Mouse (Mus musculus): ENCODE measurements around the gene Ifnar1. TPM values are rescaled to one million over a fixed set of nuclear protein-coding genes. Genes with fewer than 3 reads are reported as not detected.

The Ifnar1 gene
- polyA plus RNA-seq, 1 experiment from 2014 or later = 47.3 TPM

DNA sequence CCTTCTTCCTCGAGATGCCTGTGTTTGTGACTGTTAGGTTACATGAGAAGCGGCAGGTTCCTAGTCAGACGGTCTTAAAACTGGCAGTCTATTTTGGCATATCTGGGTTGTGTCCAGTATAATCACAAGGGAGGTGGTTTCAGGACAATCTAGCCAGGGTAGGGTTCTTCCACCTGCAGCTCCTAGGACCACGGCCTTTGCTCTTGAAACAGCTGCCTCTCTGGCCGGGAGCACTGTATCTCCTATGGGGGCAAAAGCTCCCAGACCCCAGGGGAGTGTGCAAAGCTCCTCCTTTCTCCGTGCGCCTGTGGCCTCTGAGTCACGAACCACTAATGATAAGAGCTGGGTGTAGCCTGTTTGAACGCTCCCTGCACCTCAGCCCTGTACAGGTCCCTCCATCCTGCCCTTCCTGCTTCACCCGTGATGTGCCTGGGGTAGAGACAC is 66.1 kb downstream of the Ifnar1 start:
- Histone ChIP-seq H3K4me3 (ENCODE audit: low read depth, low read length) (no peak overlapping the region), H3K27ac (replicated peaks; ENCODE audit: low read depth, low read length) (no peak overlapping the region), H3K4me2 (ENCODE audit: low read depth, low read length) (no peak overlapping the region), H3K4me1 (ENCODE audit: control insufficient read depth, insufficient read depth, low read length) (peaks cover 34% of the 10 kb centered on the region), H3K36me3 (ENCODE audit: control insufficient read depth, insufficient read depth, low read length) (0 out of 2 replicates have a peak, but pooled peaks cover 5% of the 10 kb centered on the region), H3K27me3 (replicated peaks; ENCODE audit: control insufficient read depth, insufficient read depth, low read length) (no peaks in the 10 kb centered on the region), H3K9me3 (ENCODE audit: control insufficient read depth, low read length) (no peaks in the 10 kb centered on the region), H3K9ac (ENCODE audit: low read depth, low read length) (no peak overlapping the region)
- no peak for ATAC-seq (ENCODE audit: low read depth)
- WGBS = 71% methylated on average over 10 of the region's 10 CpGs
- DNase-seq (ENCODE audit: low spot score) = no peak

DNA sequence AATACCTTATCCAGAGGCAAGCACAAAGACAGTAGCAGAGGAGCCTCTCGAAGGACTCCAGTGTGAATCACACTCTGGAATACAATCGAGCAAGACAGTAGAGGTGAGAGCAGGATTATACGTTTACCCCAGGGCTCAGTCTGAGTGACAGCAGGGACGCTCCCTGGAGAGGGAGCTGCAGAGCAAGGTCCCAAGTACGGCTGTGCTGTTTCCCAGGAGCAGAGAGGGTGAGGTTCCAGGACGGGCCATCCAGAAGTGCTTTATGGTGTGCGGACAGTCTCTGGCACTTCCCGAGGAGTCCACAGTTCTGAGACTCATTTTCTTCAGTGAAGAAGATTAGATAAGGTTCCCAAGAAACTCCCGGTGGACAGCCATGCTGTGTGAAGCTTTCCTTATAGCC is 67.0 kb downstream of the Ifnar1 start:
- Histone ChIP-seq H3K27ac (replicated peaks; ENCODE audit: low read depth, low read length) (no peak overlapping the region), H3K4me2 (ENCODE audit: low read depth, low read length) (no peak overlapping the region), H3K27me3 (replicated peaks; ENCODE audit: control insufficient read depth, insufficient read depth, low read length) (no peaks in the 10 kb centered on the region), H3K4me3 (ENCODE audit: low read depth, low read length) (no peak overlapping the region), H3K9me3 (ENCODE audit: control insufficient read depth, low read length) (no peaks in the 10 kb centered on the region), H3K36me3 (ENCODE audit: control insufficient read depth, insufficient read depth, low read length) (0 out of 2 replicates have a peak, but pooled peaks cover 5% of the 10 kb centered on the region), H3K4me1 (ENCODE audit: control insufficient read depth, insufficient read depth, low read length) (peaks cover 31% of the 10 kb centered on the region), H3K9ac (ENCODE audit: low read depth, low read length) (no peak overlapping the region)
- ATAC-seq (ENCODE audit: low read depth) (no peak), DNase-seq (ENCODE audit: low spot score) (no peak)
- 67% methylated on average over 9 of the region's 9 CpGs for WGBS

DNA sequence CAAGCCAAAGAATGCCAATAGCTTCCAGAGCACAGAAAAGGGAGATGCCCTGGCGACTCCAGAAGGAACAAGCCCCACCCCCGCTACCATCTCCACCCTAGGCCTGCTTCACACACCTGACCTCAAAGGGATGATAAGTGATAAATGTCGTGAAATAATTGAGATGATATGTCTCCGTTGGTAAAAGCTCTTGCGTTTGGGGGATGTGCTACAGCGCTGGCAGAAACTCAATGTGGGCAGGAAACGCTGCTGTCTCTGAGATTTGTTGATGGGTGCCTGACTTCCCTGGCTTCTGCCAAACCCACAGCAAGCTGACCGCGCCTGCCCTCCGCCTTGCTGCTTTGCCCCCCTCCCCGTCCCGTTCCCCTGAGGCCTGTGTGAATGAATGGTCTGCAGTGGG is 68.6 kb downstream of the Ifnar1 start:
- ATAC-seq (ENCODE audit: low read depth) = no peak
- no peaks in the 10 kb centered on the region for H3K9me3 ChIP-seq (ENCODE audit: control insufficient read depth, low read length)
- H3K4me3 ChIP-seq (ENCODE audit: low read depth, low read length) = no peak overlapping the region
- no peak overlapping the region for H3K27ac ChIP-seq (replicated peaks; ENCODE audit: low read depth, low read length)
- peak; percentile 61 for DNase-seq (ENCODE audit: low spot score)
- H3K9ac ChIP-seq (ENCODE audit: low read depth, low read length) = no peak overlapping the region
- H3K36me3 ChIP-seq (ENCODE audit: control insufficient read depth, insufficient read depth, low read length) = peaks cover 16% of the 10 kb centered on the region
- WGBS = 34% methylated on average over 12 of the region's 12 CpGs
- no peaks in the 10 kb centered on the region for H3K27me3 ChIP-seq (replicated peaks; ENCODE audit: control insufficient read depth, insufficient read depth, low read length)
- peak overlapping the region; percentile 22; the same call in 1 of the 2 replicates for H3K4me2 ChIP-seq (ENCODE audit: low read depth, low read length)
- peaks cover 23% of the 10 kb centered on the region for H3K4me1 ChIP-seq (ENCODE audit: control insufficient read depth, insufficient read depth, low read length)

DNA sequence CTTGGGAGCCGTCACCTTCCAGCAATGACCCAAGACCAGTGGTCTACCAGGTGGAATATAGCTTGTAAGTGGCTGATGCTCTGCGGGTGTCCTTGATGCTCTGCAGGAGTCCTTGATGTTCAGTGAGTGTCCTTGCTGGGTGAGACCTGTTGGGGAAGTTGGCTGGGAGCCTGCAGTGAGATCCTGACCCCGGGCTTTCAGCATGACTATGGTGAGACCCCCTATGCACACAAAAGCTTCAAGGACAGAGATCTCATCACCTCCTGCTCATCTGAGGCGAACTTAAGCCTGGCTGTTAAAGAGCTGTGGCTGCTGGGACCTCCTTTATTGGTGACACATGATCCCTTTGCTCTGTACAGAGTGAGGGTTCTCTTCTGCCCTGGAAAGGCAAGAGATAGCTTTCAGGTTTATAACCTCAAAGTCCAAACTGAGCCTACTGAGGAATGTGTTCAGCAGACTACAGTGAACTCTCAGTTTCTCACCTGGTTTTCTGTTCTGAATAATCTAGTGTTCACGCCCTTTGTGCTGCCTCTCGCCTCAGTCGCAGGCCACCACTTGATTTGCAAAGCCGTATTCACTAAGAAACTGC is 70.1 kb downstream of the Ifnar1 start:
- H3K27ac ChIP-seq (replicated peaks; ENCODE audit: low read depth, low read length) = no peak overlapping the region
- H3K36me3 ChIP-seq (ENCODE audit: control insufficient read depth, insufficient read depth, low read length) = peaks cover 29% of the 10 kb centered on the region
- no peak overlapping the region for H3K4me2 ChIP-seq (ENCODE audit: low read depth, low read length)
- no peak for ATAC-seq (ENCODE audit: low read depth)
- peaks cover 14% of the 10 kb centered on the region for H3K4me1 ChIP-seq (ENCODE audit: control insufficient read depth, insufficient read depth, low read length)
- H3K9ac ChIP-seq (ENCODE audit: low read depth, low read length) = no peak overlapping the region
- H3K9me3 ChIP-seq (ENCODE audit: control insufficient read depth, low read length) = no peaks in the 10 kb centered on the region
- H3K4me3 ChIP-seq (ENCODE audit: low read depth, low read length) = no peak overlapping the region
- DNase-seq (ENCODE audit: low spot score) = no peak
- no peaks in the 10 kb centered on the region for H3K27me3 ChIP-seq (replicated peaks; ENCODE audit: control insufficient read depth, insufficient read depth, low read length)
- 83% methylated on average over 8 of the region's 8 CpGs for WGBS

DNA sequence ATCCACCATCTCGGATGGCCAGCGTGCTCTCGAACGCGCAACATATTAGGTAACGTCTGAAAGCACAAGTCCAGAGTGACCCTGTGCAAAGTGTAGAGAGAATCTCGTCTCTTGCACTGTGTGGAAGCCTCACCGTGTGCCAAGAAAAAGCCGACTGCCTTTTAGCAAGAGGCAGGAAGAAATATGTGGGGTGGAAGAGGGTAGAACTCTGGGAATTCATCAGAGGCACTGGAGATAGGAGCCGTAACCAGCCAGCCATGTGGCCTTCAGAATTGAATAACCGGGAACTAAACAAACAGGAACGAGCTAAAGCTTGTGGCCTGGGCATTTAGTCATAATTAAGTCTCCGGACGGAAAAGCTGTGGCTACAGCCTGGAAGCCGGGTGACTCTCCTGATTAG is 71.6 kb downstream of the Ifnar1 start:
- ATAC-seq (ENCODE audit: low read depth) = no peak
- Histone ChIP-seq H3K9ac (ENCODE audit: low read depth, low read length) (no peak overlapping the region), H3K9me3 (ENCODE audit: control insufficient read depth, low read length) (no peaks in the 10 kb centered on the region), H3K27me3 (replicated peaks; ENCODE audit: control insufficient read depth, insufficient read depth, low read length) (no peaks in the 10 kb centered on the region), H3K4me1 (ENCODE audit: control insufficient read depth, insufficient read depth, low read length) (peaks cover 14% of the 10 kb centered on the region), H3K4me2 (ENCODE audit: low read depth, low read length) (no peak overlapping the region), H3K27ac (replicated peaks; ENCODE audit: low read depth, low read length) (peak overlapping the region; percentile 42), H3K4me3 (ENCODE audit: low read depth, low read length) (no peak overlapping the region), H3K36me3 (ENCODE audit: control insufficient read depth, insufficient read depth, low read length) (peaks cover 36% of the 10 kb centered on the region)
- DNase-seq (ENCODE audit: low spot score) = no peak
- WGBS = 53% methylated on average over 15 of the region's 15 CpGs

Small RNAs within 50 kb of the gene (microRNA-seq; reads per million reads assigned to microRNA genes)
- gene Mir6367 (ENCODE audit: borderline number of aligned reads) = not detected

Other genes with a start within 250 kb of the Ifnar1 start
- gene Olig1, start 215.5 kb upstream of the Ifnar1 start, polyA plus RNA-seq (2014; fragmentation: Nextera tagmentation; extraction: Ambion mirVana) = 4.1 and 4.2 TPM in 2 replicates
- gene Ifnar2, start 112.5 kb upstream of the Ifnar1 start, polyA plus RNA-seq (2014; fragmentation: Nextera tagmentation; extraction: Ambion mirVana) = 62.7 and 67.7 TPM in 2 replicates
- gene Gm21970, start 93.5 kb upstream of the Ifnar1 start, polyA plus RNA-seq (2014; fragmentation: Nextera tagmentation; extraction: Ambion mirVana) = not detected in 2 replicates
- gene Il10rb, start 79.1 kb upstream of the Ifnar1 start, polyA plus RNA-seq (2014; fragmentation: Nextera tagmentation; extraction: Ambion mirVana) = 32.6 and 33.2 TPM in 2 replicates
- 51.0 and 55.9 TPM in 2 replicates for gene Ifngr2, start 61.8 kb downstream of the Ifnar1 start, polyA plus RNA-seq (2014; fragmentation: Nextera tagmentation; extraction: Ambion mirVana)
- 39.5 and 41.7 TPM in 2 replicates for gene Tmem50b, start 112.6 kb downstream of the Ifnar1 start, polyA plus RNA-seq (2014; fragmentation: Nextera tagmentation; extraction: Ambion mirVana)
- 2.4 and 4.5 TPM in 2 replicates for gene Dnajc28, start 133.8 kb downstream of the Ifnar1 start, polyA plus RNA-seq (2014; fragmentation: Nextera tagmentation; extraction: Ambion mirVana)
- gene Gart, start 161.7 kb downstream of the Ifnar1 start, polyA plus RNA-seq (2014; fragmentation: Nextera tagmentation; extraction: Ambion mirVana) = 84.5 and 96.3 TPM in 2 replicates
- 145 and 157 TPM in 2 replicates for gene Son, start 162.3 kb downstream of the Ifnar1 start, polyA plus RNA-seq (2014; fragmentation: Nextera tagmentation; extraction: Ambion mirVana)
- gene Donson, start 203.5 kb downstream of the Ifnar1 start, polyA plus RNA-seq (2014; fragmentation: Nextera tagmentation; extraction: Ambion mirVana) = 17.8 and 21.7 TPM in 2 replicates
- 61.6 and 61.8 TPM in 2 replicates for gene Cryzl1, start 243.7 kb downstream of the Ifnar1 start, polyA plus RNA-seq (2014; fragmentation: Nextera tagmentation; extraction: Ambion mirVana)
- 28.1 and 30.1 TPM in 2 replicates for gene Itsn1, start 244.0 kb downstream of the Ifnar1 start, polyA plus RNA-seq (2014; fragmentation: Nextera tagmentation; extraction: Ambion mirVana)

All from embryonic facial prominence, embryonic 14.5 days (tissue).